Mouse (Mus musculus): ENCODE measurements at regions not wholly inside any gene's neighbourhood (a gene's known extent, or its start where the extent isn't known, plus 50 kb on each side); places are given as distances from the start of the nearest gene placed in this dataset.
"Not testable (repeated sequence)": the region's sequence is repeated elsewhere in the genome, so short reads cannot be mapped to it uniquely, and the experiment has no call there.

DNA sequence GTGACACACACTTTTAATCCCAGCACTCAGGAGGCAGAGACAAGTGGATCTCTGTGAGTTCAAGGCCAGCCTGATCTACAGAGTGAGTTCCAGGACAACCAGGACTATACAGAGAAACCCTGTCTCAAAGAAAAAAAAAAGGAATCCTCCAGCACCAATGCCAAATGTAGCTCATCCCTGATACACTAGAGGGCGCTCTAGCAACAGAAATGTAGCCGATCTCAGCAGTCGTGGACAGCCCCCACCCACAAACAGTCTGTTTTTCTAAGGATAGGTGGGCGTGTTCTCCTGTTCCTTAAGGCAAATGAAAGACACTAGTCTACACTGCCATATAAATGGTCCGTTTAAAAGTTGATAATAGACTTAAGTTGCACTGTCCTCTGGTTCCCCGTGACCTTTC is 2447.9 kb upstream of the Gm8797 start:
- ATAC-seq; H3K4me3 ChIP-seq (ENCODE audit: low read depth, low read length); H3K4me2 ChIP-seq (replicated peaks; ENCODE audit: low read depth); H3K9me3 ChIP-seq (ENCODE audit: control insufficient read depth); H3K36me3 ChIP-seq (ENCODE audit: control insufficient read depth, insufficient read depth); H3K9ac ChIP-seq (ENCODE audit: low read depth, low read length); H3K4me1 ChIP-seq (replicated peaks; ENCODE audit: control insufficient read depth, insufficient read depth, low read length); H3K27ac ChIP-seq (ENCODE audit: low read depth, low read length); H3K27me3 ChIP-seq (replicated peaks; ENCODE audit: control insufficient read depth, insufficient read depth, low read length): not testable (repeated sequence)
- TF ChIP-seq CTCF (IDR thresholded peaks at IDR 0.05; ENCODE audit: low read depth): peak; percentile 45
- 29% methylated on average over 6 of the region's 6 CpGs for WGBS

DNA sequence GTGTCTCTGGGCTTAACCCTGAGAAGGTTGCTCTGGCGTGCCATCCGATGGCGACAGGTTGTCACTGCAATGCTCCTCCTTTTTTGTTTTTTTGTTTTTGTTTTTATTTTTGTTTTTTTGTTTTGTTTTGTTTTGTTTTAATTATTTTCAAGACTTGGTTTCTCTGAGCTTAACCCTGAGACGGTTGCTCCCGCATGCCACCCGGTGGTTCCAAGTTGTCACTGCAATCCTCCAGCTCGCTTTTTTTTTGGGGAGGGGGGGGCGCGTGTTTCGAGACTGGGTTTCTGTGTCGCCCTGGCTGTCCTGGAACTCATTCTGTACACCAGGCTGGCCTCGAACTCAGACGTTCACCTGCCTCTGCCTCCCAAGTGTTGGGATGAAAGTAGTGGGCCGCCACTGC is 2442.1 kb upstream of the Gm8797 start:
- peak overlapping the region; percentile 27; the same call in 1 of the 2 replicates for H3K4me2 ChIP-seq (replicated peaks; ENCODE audit: low read depth)
- no peaks in the 10 kb centered on the region for H3K27me3 ChIP-seq (replicated peaks; ENCODE audit: control insufficient read depth, insufficient read depth, low read length)
- H3K4me1 ChIP-seq (replicated peaks; ENCODE audit: control insufficient read depth, insufficient read depth, low read length): no peaks in the 10 kb centered on the region
- no peak overlapping the region for H3K9ac ChIP-seq (ENCODE audit: low read depth, low read length)
- H3K36me3 ChIP-seq (ENCODE audit: control insufficient read depth, insufficient read depth): no peaks in the 10 kb centered on the region
- TF ChIP-seq CTCF (IDR thresholded peaks at IDR 0.05; ENCODE audit: low read depth): no peak
- 52% methylated on average over 14 of the region's 14 CpGs for WGBS
- no peak overlapping the region for H3K4me3 ChIP-seq (ENCODE audit: low read depth, low read length)
- ATAC-seq: no peak
- no peak overlapping the region for H3K27ac ChIP-seq (ENCODE audit: low read depth, low read length)
- no peaks in the 10 kb centered on the region for H3K9me3 ChIP-seq (ENCODE audit: control insufficient read depth)

DNA sequence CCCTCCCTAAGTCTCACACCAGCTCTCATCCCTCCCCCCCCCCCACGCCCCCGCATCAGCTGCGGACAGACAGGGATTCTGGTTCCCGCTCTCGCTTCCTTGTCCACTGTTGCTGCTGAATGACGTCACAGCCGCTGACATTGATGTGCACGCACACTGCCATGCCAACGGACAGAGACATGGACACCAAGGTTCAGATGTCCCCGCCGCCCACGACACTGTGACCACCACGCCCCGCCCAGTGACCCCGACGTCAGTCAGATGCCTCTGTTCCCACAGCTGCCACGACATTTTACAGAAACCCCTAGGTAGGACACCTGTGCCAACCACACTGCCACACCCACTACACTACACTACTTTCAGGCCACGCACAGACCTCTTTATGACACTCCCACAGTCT is 2441.6 kb upstream of the Gm8797 start:
- no peak for ATAC-seq
- H3K9ac ChIP-seq (ENCODE audit: low read depth, low read length): no peak overlapping the region
- no peak overlapping the region for H3K4me2 ChIP-seq (replicated peaks; ENCODE audit: low read depth)
- 67% methylated on average over 18 of the region's 18 CpGs for WGBS
- no peaks in the 10 kb centered on the region for H3K9me3 ChIP-seq (ENCODE audit: control insufficient read depth)
- no peaks in the 10 kb centered on the region for H3K27me3 ChIP-seq (replicated peaks; ENCODE audit: control insufficient read depth, insufficient read depth, low read length)
- TF ChIP-seq CTCF (IDR thresholded peaks at IDR 0.05; ENCODE audit: low read depth): no peak
- no peaks in the 10 kb centered on the region for H3K4me1 ChIP-seq (replicated peaks; ENCODE audit: control insufficient read depth, insufficient read depth, low read length)
- no peaks in the 10 kb centered on the region for H3K36me3 ChIP-seq (ENCODE audit: control insufficient read depth, insufficient read depth)
- no peak overlapping the region for H3K4me3 ChIP-seq (ENCODE audit: low read depth, low read length)
- H3K27ac ChIP-seq (ENCODE audit: low read depth, low read length): no peak overlapping the region

DNA sequence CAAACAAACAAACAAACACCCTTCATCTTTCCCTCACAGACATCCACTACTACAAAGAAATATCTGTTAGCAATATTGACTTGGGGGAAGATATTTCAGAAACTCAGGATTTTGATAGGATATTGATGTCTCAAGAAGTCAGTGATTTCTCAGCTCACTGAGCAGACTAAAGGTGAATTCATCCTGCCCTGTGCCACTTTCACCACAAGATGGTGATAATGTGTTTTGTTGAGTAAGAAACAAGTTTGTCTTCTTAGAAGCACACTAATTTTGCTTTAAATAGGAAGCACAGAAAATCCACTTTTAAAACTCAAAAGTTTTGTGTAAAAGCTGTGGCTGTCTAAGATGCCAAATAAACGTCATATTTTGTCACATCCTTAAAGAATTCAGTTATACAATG is 2439.8 kb upstream of the Gm8797 start:
- H3K9ac ChIP-seq (ENCODE audit: low read depth, low read length): no peak overlapping the region
- H3K27me3 ChIP-seq (replicated peaks; ENCODE audit: control insufficient read depth, insufficient read depth, low read length): no peaks in the 10 kb centered on the region
- no peak overlapping the region for H3K27ac ChIP-seq (ENCODE audit: low read depth, low read length)
- H3K9me3 ChIP-seq (ENCODE audit: control insufficient read depth): no peaks in the 10 kb centered on the region
- TF ChIP-seq CTCF (IDR thresholded peaks at IDR 0.05; ENCODE audit: low read depth): peak; percentile 33; the same call in 1 of the 2 replicates
- no peaks in the 10 kb centered on the region for H3K36me3 ChIP-seq (ENCODE audit: control insufficient read depth, insufficient read depth)
- H3K4me2 ChIP-seq (replicated peaks; ENCODE audit: low read depth): no peak overlapping the region
- no peak overlapping the region for H3K4me3 ChIP-seq (ENCODE audit: low read depth, low read length)
- WGBS: 28% methylated on average over 1 of the region's 1 CpGs
- ATAC-seq: no peak
- no peaks in the 10 kb centered on the region for H3K4me1 ChIP-seq (replicated peaks; ENCODE audit: control insufficient read depth, insufficient read depth, low read length)

DNA sequence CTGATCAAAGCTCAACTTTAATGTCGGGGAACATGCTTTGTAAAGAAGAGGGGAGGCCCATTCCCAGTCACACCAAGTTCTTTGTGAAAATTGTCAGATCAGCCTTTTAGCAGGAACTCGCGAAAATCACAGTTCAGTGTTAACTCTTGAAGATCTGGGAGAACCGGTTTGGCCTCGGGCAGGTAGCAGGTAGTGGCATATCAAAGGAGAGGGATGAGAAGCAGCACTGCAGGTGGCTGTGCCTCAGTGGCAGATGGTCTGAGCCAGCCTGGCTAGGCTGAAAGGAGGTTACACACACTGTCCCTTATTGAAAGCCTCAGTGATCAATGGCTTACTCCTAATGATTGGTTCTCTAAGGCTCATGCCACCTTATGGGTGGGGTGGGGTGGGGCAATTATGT is 2401.0 kb upstream of the Gm8797 start:
- TF ChIP-seq CTCF (IDR thresholded peaks at IDR 0.05; ENCODE audit: low read depth): no peak
- WGBS: 23% methylated on average over 5 of the region's 5 CpGs
- Histone ChIP-seq H3K4me1 (replicated peaks; ENCODE audit: control insufficient read depth, insufficient read depth, low read length) (no peaks in the 10 kb centered on the region), H3K9me3 (ENCODE audit: control insufficient read depth) (no peaks in the 10 kb centered on the region), H3K27ac (ENCODE audit: low read depth, low read length) (no peak overlapping the region), H3K4me2 (replicated peaks; ENCODE audit: low read depth) (peak overlapping the region; percentile 27; the same call in 1 of the 2 replicates), H3K36me3 (ENCODE audit: control insufficient read depth, insufficient read depth) (no peaks in the 10 kb centered on the region), H3K9ac (ENCODE audit: low read depth, low read length) (no peak overlapping the region), H3K4me3 (ENCODE audit: low read depth, low read length) (no peak overlapping the region), H3K27me3 (replicated peaks; ENCODE audit: control insufficient read depth, insufficient read depth, low read length) (no peaks in the 10 kb centered on the region)
- ATAC-seq: no peak

DNA sequence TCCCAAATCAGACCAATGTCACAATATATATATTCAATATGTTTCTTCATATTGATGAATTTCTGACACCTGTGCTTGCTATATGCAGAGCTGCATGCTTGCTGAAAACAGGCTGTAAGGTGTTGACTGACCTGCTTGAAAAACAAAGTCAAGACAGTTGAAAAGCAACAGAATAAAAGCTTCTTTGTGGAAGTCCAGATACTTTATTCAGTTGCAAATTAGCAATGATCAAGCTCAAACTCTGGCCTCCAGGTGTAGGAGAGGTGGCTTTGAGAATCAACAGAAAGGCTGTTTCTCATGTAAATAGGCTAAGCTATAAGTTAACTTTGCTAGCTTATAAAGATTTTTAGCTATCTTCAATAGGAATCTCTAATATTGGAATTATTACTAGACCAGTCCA is 2379.7 kb upstream of the Gm8797 start:
- not testable (repeated sequence) for ATAC-seq; H3K4me1 ChIP-seq (replicated peaks; ENCODE audit: control insufficient read depth, insufficient read depth, low read length); H3K9ac ChIP-seq (ENCODE audit: low read depth, low read length); H3K36me3 ChIP-seq (ENCODE audit: control insufficient read depth, insufficient read depth); H3K4me3 ChIP-seq (ENCODE audit: low read depth, low read length); H3K27ac ChIP-seq (ENCODE audit: low read depth, low read length); H3K27me3 ChIP-seq (replicated peaks; ENCODE audit: control insufficient read depth, insufficient read depth, low read length); H3K9me3 ChIP-seq (ENCODE audit: control insufficient read depth); H3K4me2 ChIP-seq (replicated peaks; ENCODE audit: low read depth)

DNA sequence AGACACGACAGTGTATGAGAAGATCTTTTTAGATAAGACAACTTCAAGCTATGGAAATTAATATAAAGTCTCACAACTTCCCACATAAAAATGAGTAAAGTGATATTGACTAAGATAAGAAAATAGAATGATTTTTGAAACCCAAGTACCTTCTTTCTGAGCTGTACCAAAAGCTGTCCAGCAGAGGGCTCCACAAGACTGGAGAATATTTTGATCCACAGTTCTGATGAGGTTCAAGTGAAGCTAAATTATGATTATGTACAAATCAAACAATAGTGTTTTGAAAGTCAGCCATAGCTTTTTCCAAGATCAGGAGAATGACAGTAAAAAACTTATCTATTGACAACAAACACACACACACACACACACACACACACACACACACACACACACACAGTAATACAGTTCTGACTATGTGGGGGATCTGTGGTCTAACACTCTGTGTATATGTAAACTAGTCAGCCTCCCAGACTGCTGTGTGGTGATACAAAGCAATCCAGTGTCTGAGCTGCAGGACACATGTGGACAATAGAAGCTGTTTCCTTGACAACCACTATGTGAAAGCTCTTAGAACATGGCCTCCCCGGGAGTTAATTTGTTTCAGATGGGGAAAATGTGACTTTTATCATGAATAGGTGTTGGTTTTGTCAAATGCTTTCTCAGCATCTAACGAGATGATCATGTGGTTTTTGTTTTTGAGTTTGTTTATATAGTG is 2362.4 kb upstream of the Gm8797 start:
- H3K27me3 ChIP-seq (replicated peaks; ENCODE audit: control insufficient read depth, insufficient read depth, low read length): no peaks in the 10 kb centered on the region
- ATAC-seq: no peak
- H3K36me3 ChIP-seq (ENCODE audit: control insufficient read depth, insufficient read depth): no peaks in the 10 kb centered on the region
- no peak overlapping the region for H3K4me2 ChIP-seq (replicated peaks; ENCODE audit: low read depth)
- TF ChIP-seq CTCF (IDR thresholded peaks at IDR 0.05; ENCODE audit: low read depth): peak; percentile 61
- H3K4me1 ChIP-seq (replicated peaks; ENCODE audit: control insufficient read depth, insufficient read depth, low read length): no peaks in the 10 kb centered on the region
- H3K27ac ChIP-seq (ENCODE audit: low read depth, low read length): no peak overlapping the region
- H3K9ac ChIP-seq (ENCODE audit: low read depth, low read length): no peak overlapping the region
- H3K4me3 ChIP-seq (ENCODE audit: low read depth, low read length): no peak overlapping the region
- WGBS: 53% methylated on average over 3 of the region's 3 CpGs
- H3K9me3 ChIP-seq (ENCODE audit: control insufficient read depth): no peaks in the 10 kb centered on the region

All from intestine, postnatal 0 days (tissue).